Mouse (Mus musculus) liver, embryonic 14.5 days (tissue): ENCODE results near the gene Epn1. TPM values are rescaled to one million over a fixed set of nuclear protein-coding genes. Genes with fewer than 3 reads are reported as not detected.

Source experiments
- ATAC-seq: fragments of 200-750 bp; cut with Nextera tagmentation; 2 replicates; pipeline ENCODE4 v1.8.0; 2017; ENCODE audit warnings: moderate number of reproducible peaks, mild to moderate bottlenecking, moderate library complexity; ENCODE audit not compliant: insufficient read depth
- DNase-seq, 3 experiments: peaks; one replicate each; pipeline ENCODE4 v3.0.0-alpha.2; 2012 to 2013; ENCODE audit warnings: low read depth in 3 of 3, low spot score in 3 of 3
- H3K27ac ChIP-seq: fragments of 300-500 bp; sonication (generic); 2 replicates; pipeline ENCODE4 v1.5.1; 2014; ENCODE audit warnings: moderate library complexity, mild to moderate bottlenecking, control low read depth, inconsistent platforms
- H3K27me3 ChIP-seq: fragments of 300-500 bp; sonication (generic); 2 replicates; pipeline ENCODE4 v1.6.1; 2014; ENCODE audit warnings: mild to moderate bottlenecking, low read length, moderate library complexity; ENCODE audit not compliant: control insufficient read depth, insufficient read depth
- H3K36me3 ChIP-seq: fragments of 300-500 bp; sonication (generic); replicated peaks from 2 replicates; pipeline ENCODE4 v1.6.1; 2014; ENCODE audit warnings: low read depth; ENCODE audit not compliant: control insufficient read depth, insufficient read depth
- H3K4me1 ChIP-seq, 2 experiments: fragments of 200-500 bp in 1 of 2; fragments of 300-500 bp in 1 of 2; sonication (generic) in 1 of 2; replicated peaks; 2 replicates each; pipeline ENCODE4 v1.6.1; 2012 to 2014; ENCODE audit warnings: antibody characterized with exemption in 1 of 2, inconsistent platforms in 1 of 2, low read length in 1 of 2; ENCODE audit not compliant: control insufficient read depth in 2 of 2, insufficient read depth in 2 of 2
- H3K4me2 ChIP-seq: fragments of 300-500 bp; sonication (generic); 2 replicates; pipeline ENCODE4 v1.6.1; 2014; ENCODE audit warnings: low read depth, mild to moderate bottlenecking, control low read depth, moderate library complexity
- H3K4me3 ChIP-seq, 2 experiments: fragments of 200-500 bp in 1 of 2; fragments of 300-500 bp in 1 of 2; sonication (generic) in 1 of 2; 2 replicates each; pipeline ENCODE4 v1.5.1; 2012 to 2014; ENCODE audit warnings: low read depth in 2 of 2, low read length in 2 of 2, mild to moderate bottlenecking in 2 of 2, control low read depth in 1 of 2, inconsistent platforms in 1 of 2, moderate library complexity in 1 of 2; ENCODE audit not compliant: insufficient read depth in 1 of 2
- H3K9ac ChIP-seq: fragments of 300-500 bp; sonication (generic); replicated peaks from 2 replicates; pipeline ENCODE4 v1.6.1; 2014; ENCODE audit warnings: mild to moderate bottlenecking, control low read depth, moderate library complexity
- H3K9me3 ChIP-seq: fragments of 300-500 bp; sonication (generic); 2 replicates; pipeline ENCODE4 v1.6.1; 2016; ENCODE audit warnings: low read length, mixed read lengths; ENCODE audit not compliant: control insufficient read depth
- CTCF ChIP-seq: IDR thresholded peaks from 2 replicates; pipeline ENCODE4 v1.5.1; 2016; ENCODE audit warnings: antibody characterized with exemption, low read depth, control low read depth
- EP300 ChIP-seq: IDR thresholded peaks from 2 replicates; pipeline ENCODE4 v1.6.1; 2016; ENCODE audit warnings: antibody characterized with exemption, low read depth
- WGBS: fragments of 180-500 bp; shearing (Covaris S2); extraction: QIAGEN DNeasy Blood & Tissue Kit; methylation state at CpG from one replicate; pipeline ENCODE4 v1.1.7; 2014; ENCODE audit not compliant: insufficient replicate concordance; 5-methylcytosine and 5-hydroxymethylcytosine counted together
- polyA plus RNA-seq, 2 experiments: library from polyadenylated mRNA; depleted of rRNA in 1 of 2; stranded (reverse) in 1 of 2; unstranded in 1 of 2; fragments of >200 nt; fragmentation: Nextera tagmentation in 1 of 2; extraction: Ambion mirVana in 1 of 2; gene quantifications; 2 replicates each; pipeline versions ENCODE4 v1.2.1 to v1.2.3; 2012 to 2014

Gene Epn1
- polyA plus RNA-seq (2012; rRNA removed) (54.4 and 57.5 TPM in 2 replicates), polyA plus RNA-seq (2014; fragmentation: Nextera tagmentation; extraction: Ambion mirVana) (45.4 and 56.7 TPM in 2 replicates)

- ATAC-seq: peak; percentile 86
- peak; percentile 89 to 92 (median 90) for DNase-seq
- peak within 1 kb of the TSS; percentile 92 for H3K9ac ChIP-seq
- H3K4me3 ChIP-seq: peak within 1 kb of the TSS; percentile 90 to 100
- H3K27ac ChIP-seq: peak within 1 kb of the TSS; percentile 92
- peak within 1 kb of the TSS; percentile 92 for H3K4me2 ChIP-seq
- 0% methylated on average over 68 of the region's 81 CpGs for WGBS
- peaks cover 19 to 34% of the 10 kb centered on the region in 2 experiments for H3K4me1 ChIP-seq
- H3K36me3 ChIP-seq: peaks cover 60% of the 10 kb centered on the region
- H3K27me3 ChIP-seq: no peaks in the 10 kb centered on the region
- H3K9me3 ChIP-seq: no peaks in the 10 kb centered on the region
- TF ChIP-seq CTCF: 0 out of 2 replicates have a peak, but pooled peaks have one; percentile 2
- no peak for TF ChIP-seq EP300
These were observed at the start of gene Epn1 for GRCm38 (mm10) chr7:5080010-5080751. Epn1 (plus strand) TSS chr7:5080235.

GRCm38 (mm10) chr7:5030554-5031275 is 49.3 kb upstream of the Epn1 start:
- no peak for TF ChIP-seq CTCF
- no peak for TF ChIP-seq EP300
- 93% methylated on average over 63 of the region's 63 CpGs for WGBS
- H3K9me3 ChIP-seq: peaks cover 20% of the 10 kb centered on the region
- H3K4me3 ChIP-seq: no peak overlapping the region
- no peaks in the 10 kb centered on the region for H3K27me3 ChIP-seq
- ATAC-seq: no peak
- no peak for DNase-seq
- peaks cover 32% of the 10 kb centered on the region for H3K36me3 ChIP-seq
- H3K4me1 ChIP-seq: no peaks in the 10 kb centered on the region
- H3K27ac ChIP-seq: no peak overlapping the region
- H3K4me2 ChIP-seq: no peak overlapping the region
- no peak overlapping the region for H3K9ac ChIP-seq

- TF ChIP-seq CTCF (no peak), EP300 (no peak)
- WGBS: 91% methylated on average over 46 of the region's 46 CpGs
- DNase-seq (no peak), ATAC-seq (no peak)
- H3K36me3 ChIP-seq: peaks cover 32% of the 10 kb centered on the region
- no peak overlapping the region for H3K4me3 ChIP-seq
- peaks cover 20% of the 10 kb centered on the region for H3K9me3 ChIP-seq
- no peaks in the 10 kb centered on the region for H3K4me1 ChIP-seq
- H3K27ac ChIP-seq: no peak overlapping the region
- no peak overlapping the region for H3K9ac ChIP-seq
- no peak overlapping the region for H3K4me2 ChIP-seq
- H3K27me3 ChIP-seq: no peaks in the 10 kb centered on the region
These were observed 48.5 kb upstream of the Epn1 start for GRCm38 (mm10) chr7:5031496-5031895.

GRCm38 (mm10) chr7:5033818-5034217 is 46.2 kb upstream of the Epn1 start, which contains the start of gene 4632433K11Rik:
4632433K11Rik (plus strand) TSS chr7:5034118.
- ATAC-seq: no peak
- no peak for TF ChIP-seq CTCF
- no peak for TF ChIP-seq EP300
- WGBS: 64% methylated on average over 3 of the region's 3 CpGs

GRCm38 (mm10) chr7:5035628-5036027 is 44.4 kb upstream of the Epn1 start:
- H3K4me1 ChIP-seq: peaks cover 9 to 17% of the 10 kb centered on the region in 2 experiments
- no peaks in the 10 kb centered on the region for H3K27me3 ChIP-seq
- 91% methylated on average over 17 of the region's 17 CpGs for WGBS
- peaks cover 10% of the 10 kb centered on the region for H3K9me3 ChIP-seq
- DNase-seq (no peak), ATAC-seq (no peak)
- H3K27ac ChIP-seq: no peak overlapping the region
- no peak overlapping the region for H3K4me3 ChIP-seq
- H3K36me3 ChIP-seq: peaks cover 17% of the 10 kb centered on the region
- no peak overlapping the region for H3K9ac ChIP-seq
- no peak overlapping the region for H3K4me2 ChIP-seq
- TF ChIP-seq CTCF: no peak
- TF ChIP-seq EP300: no peak

More at GRCm38 (mm10) chr7:5033818-5034217, 46.2 kb upstream of the Epn1 start, which contains the start of gene 4632433K11Rik:
- Histone ChIP-seq H3K27me3 (no peaks in the 10 kb centered on the region), H3K27ac (no peak within 1 kb of the TSS), H3K9ac (no peak within 1 kb of the TSS), H3K36me3 (peaks cover 32% of the 10 kb centered on the region), H3K4me2 (no peak within 1 kb of the TSS), H3K9me3 (peaks cover 20% of the 10 kb centered on the region), H3K4me1 (peaks cover 6 to 11% of the 10 kb centered on the region in 2 experiments), H3K4me3 (no peak within 1 kb of the TSS)
- DNase-seq: no peak
